Mouse (Mus musculus): ENCODE data around the gene Thsd7a. TPM values are rescaled to one million over a fixed set of nuclear protein-coding genes. Genes with fewer than 3 reads are reported as not detected.

Thsd7a gene
- polyA plus RNA-seq, 1 experiment from 2014 or later = 52.1 TPM

DNA sequence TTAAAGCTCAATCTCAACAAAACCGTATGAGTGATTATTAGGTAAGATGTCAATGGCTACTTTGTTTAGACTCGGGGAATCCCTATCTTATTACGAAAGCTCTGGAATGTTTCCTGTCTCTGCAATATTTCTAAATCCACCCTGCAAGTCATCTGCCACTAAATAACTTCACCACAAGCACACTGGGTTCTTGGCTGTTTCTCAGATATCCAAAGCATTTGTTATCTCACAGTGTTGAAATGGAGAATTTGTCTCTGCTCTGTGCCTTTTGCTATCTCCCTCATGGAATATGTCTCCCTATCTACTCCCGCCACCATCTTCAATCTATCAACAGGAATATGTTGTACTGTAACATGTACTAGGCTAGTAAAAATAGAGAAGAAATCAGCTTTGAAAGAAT is 290.4 kb downstream of the Thsd7a start:
- Histone ChIP-seq H3K9me3 (ENCODE audit: control insufficient read depth, low read length) (no peaks in the 10 kb centered on the region), H3K27me3 (ENCODE audit: control insufficient read depth, insufficient read depth, low read length) (no peaks in the 10 kb centered on the region), H3K36me3 (ENCODE audit: control insufficient read depth, insufficient read depth, low read length) (no peaks in the 10 kb centered on the region), H3K9ac (replicated peaks; ENCODE audit: low read depth, low read length) (no peak overlapping the region), H3K4me2 (ENCODE audit: low read depth, low read length) (no peak overlapping the region), H3K4me3 (ENCODE audit: low read depth, low read length) (no peak overlapping the region), H3K27ac (ENCODE audit: low read depth, low read length) (no peak overlapping the region), H3K4me1 (ENCODE audit: control insufficient read depth, insufficient read depth, low read length) (no peaks in the 10 kb centered on the region)
- WGBS = 91% methylated on average over 4 of the region's 4 CpGs
- no peak for ATAC-seq (ENCODE audit: low read depth)

DNA sequence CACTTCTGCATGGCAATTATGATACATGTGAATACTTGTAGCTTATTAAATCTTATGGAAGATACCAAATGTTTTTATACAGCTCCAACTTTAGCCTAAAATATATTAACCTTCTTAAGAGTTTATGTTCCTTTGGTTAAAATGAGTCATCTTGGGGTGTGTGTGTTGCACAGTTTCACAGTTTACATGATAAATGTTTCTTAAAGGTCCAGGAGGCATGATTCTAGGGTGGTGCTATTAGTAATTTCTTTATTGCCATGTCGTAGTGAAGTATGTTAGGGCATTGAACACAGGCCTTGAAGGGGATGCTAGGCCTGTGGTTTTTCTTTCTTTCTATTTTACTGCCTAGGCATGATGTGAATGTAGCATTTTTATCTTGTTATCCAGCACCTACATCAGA is 291.8 kb downstream of the Thsd7a start:
- H3K4me1 ChIP-seq (ENCODE audit: control insufficient read depth, insufficient read depth, low read length) = no peaks in the 10 kb centered on the region
- no peaks in the 10 kb centered on the region for H3K36me3 ChIP-seq (ENCODE audit: control insufficient read depth, insufficient read depth, low read length)
- H3K4me2 ChIP-seq (ENCODE audit: low read depth, low read length) = no peak overlapping the region
- ATAC-seq (ENCODE audit: low read depth) = no peak
- no peak overlapping the region for H3K4me3 ChIP-seq (ENCODE audit: low read depth, low read length)
- H3K27ac ChIP-seq (ENCODE audit: low read depth, low read length) = no peak overlapping the region
- H3K27me3 ChIP-seq (ENCODE audit: control insufficient read depth, insufficient read depth, low read length) = no peaks in the 10 kb centered on the region
- no peak overlapping the region for H3K9ac ChIP-seq (replicated peaks; ENCODE audit: low read depth, low read length)
- 76% methylated on average over 1 of the region's 1 CpGs for WGBS
- H3K9me3 ChIP-seq (ENCODE audit: control insufficient read depth, low read length) = no peaks in the 10 kb centered on the region

DNA sequence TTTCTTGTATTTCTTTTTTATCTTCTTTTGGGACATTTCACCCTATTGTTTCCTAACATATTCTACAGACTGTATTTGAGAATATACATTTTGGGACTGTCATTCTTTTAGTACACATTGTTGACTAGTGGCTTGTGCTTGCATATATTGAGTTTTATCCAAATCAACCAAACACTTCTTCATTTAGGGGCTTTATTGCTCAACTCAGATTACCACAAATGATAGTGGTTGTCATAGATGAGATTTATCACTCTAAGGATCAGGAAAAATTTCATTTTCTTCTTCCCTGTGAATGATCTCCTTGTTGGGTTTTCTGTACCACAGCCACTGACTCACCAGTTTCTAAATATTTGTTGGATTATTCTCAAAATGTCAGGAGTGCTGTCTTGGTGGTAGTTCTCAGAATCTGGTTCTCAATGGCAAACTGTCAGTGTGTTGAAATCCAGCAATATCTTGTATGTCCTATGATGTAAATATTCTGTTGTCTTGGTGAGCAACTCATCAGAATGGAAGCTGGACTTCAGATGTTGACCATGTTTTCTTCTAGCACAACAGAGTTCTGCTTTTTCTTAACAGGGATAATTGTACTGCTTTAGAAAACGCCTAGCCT is 294.2 kb downstream of the Thsd7a start:
- whole genome bisulfite sequencing = 78% methylated on average over 1 of the region's 1 CpGs
- no peak overlapping the region for H3K27ac ChIP-seq (ENCODE audit: low read depth, low read length)
- no peaks in the 10 kb centered on the region for H3K36me3 ChIP-seq (ENCODE audit: control insufficient read depth, insufficient read depth, low read length)
- no peak overlapping the region for H3K4me3 ChIP-seq (ENCODE audit: low read depth, low read length)
- H3K9ac ChIP-seq (replicated peaks; ENCODE audit: low read depth, low read length) = no peak overlapping the region
- no peak for ATAC-seq (ENCODE audit: low read depth)
- H3K27me3 ChIP-seq (ENCODE audit: control insufficient read depth, insufficient read depth, low read length) = no peaks in the 10 kb centered on the region
- no peaks in the 10 kb centered on the region for H3K4me1 ChIP-seq (ENCODE audit: control insufficient read depth, insufficient read depth, low read length)
- no peaks in the 10 kb centered on the region for H3K9me3 ChIP-seq (ENCODE audit: control insufficient read depth, low read length)
- no peak overlapping the region for H3K4me2 ChIP-seq (ENCODE audit: low read depth, low read length)

DNA sequence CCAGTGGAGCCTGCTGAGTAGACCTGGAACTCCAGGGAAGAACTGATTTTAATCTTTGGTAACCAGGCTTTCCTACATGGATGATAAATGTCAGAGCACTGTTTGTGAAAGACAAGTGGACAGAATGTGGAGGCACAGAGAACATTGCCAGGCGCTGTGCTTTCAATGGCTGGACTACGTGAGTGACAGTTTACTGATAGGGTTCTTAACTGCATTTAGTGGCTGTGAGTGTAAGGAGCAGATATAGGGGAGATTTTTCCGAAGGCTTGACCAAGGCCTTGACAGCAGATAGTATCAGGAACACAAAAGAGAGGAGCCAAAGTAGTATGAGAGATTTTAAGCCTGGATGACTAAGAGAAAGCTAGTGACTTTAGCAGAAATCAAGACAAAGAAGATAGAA is 295.1 kb downstream of the Thsd7a start:
- WGBS = 92% methylated on average over 3 of the region's 3 CpGs

DNA sequence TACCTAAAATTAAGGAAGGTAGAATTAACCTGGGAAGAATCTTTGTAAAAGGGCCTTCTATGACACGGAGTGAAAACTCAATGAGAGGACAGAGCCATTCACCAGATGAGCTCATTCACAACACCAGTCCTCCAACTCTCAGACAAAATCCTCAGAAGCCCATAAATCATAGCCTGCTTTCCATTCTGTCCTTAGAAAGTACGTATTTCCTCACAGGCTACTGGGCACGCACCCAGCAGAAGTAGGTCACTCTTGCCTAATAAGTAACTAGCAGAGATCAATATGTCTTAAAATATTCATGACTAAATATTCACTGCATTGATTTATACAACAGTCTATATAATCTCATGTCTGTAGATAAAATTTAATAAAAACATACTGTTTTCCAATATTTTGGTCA is 300.4 kb downstream of the Thsd7a start:
- Histone ChIP-seq H3K4me1 (ENCODE audit: control insufficient read depth, insufficient read depth, low read length) (no peaks in the 10 kb centered on the region), H3K27ac (ENCODE audit: low read depth, low read length) (no peak overlapping the region), H3K36me3 (ENCODE audit: control insufficient read depth, insufficient read depth, low read length) (no peaks in the 10 kb centered on the region), H3K9ac (replicated peaks; ENCODE audit: low read depth, low read length) (no peak overlapping the region), H3K4me3 (ENCODE audit: low read depth, low read length) (no peak overlapping the region), H3K27me3 (ENCODE audit: control insufficient read depth, insufficient read depth, low read length) (no peaks in the 10 kb centered on the region), H3K4me2 (ENCODE audit: low read depth, low read length) (no peak overlapping the region), H3K9me3 (ENCODE audit: control insufficient read depth, low read length) (no peaks in the 10 kb centered on the region)
- no peak; the same call in 1 of the 2 replicates for ATAC-seq (ENCODE audit: low read depth)
- WGBS = 37% methylated on average over 3 of the region's 3 CpGs

More for the DNA sequence above, 295.1 kb downstream of the Thsd7a start:
- Histone ChIP-seq H3K27me3 (ENCODE audit: control insufficient read depth, insufficient read depth, low read length) (no peaks in the 10 kb centered on the region), H3K4me3 (ENCODE audit: low read depth, low read length) (no peak overlapping the region), H3K9me3 (ENCODE audit: control insufficient read depth, low read length) (no peaks in the 10 kb centered on the region), H3K36me3 (ENCODE audit: control insufficient read depth, insufficient read depth, low read length) (no peaks in the 10 kb centered on the region), H3K4me2 (ENCODE audit: low read depth, low read length) (no peak overlapping the region), H3K4me1 (ENCODE audit: control insufficient read depth, insufficient read depth, low read length) (no peaks in the 10 kb centered on the region), H3K9ac (replicated peaks; ENCODE audit: low read depth, low read length) (no peak overlapping the region), H3K27ac (ENCODE audit: low read depth, low read length) (no peak overlapping the region)
- ATAC-seq (ENCODE audit: low read depth) = no peak

DNA sequence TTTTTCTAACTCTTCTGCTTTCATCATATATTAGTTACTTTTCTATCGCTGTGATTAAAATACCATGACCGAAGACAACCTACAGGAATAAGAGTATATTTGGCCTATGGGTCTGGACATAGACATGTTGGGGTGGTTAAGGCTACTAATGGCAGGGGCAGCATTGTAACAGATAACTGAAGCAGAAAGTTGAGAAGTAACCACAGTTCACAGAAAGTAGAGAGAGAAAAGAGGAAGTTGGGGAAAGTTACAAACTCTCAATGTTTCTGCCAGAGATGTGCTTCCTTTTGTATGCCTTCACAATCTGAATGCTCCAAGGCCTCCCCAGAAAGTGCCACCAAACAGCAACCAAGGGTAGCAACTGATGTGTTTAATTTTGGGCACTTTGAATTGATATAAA is 303.7 kb downstream of the Thsd7a start:
- Histone ChIP-seq H3K4me3 (ENCODE audit: low read depth, low read length) (no peak overlapping the region), H3K9ac (replicated peaks; ENCODE audit: low read depth, low read length) (no peak overlapping the region), H3K4me2 (ENCODE audit: low read depth, low read length) (no peak overlapping the region), H3K36me3 (ENCODE audit: control insufficient read depth, insufficient read depth, low read length) (no peaks in the 10 kb centered on the region), H3K27me3 (ENCODE audit: control insufficient read depth, insufficient read depth, low read length) (no peaks in the 10 kb centered on the region), H3K27ac (ENCODE audit: low read depth, low read length) (no peak overlapping the region), H3K9me3 (ENCODE audit: control insufficient read depth, low read length) (no peaks in the 10 kb centered on the region), H3K4me1 (ENCODE audit: control insufficient read depth, insufficient read depth, low read length) (no peaks in the 10 kb centered on the region)
- no peak for ATAC-seq (ENCODE audit: low read depth)
- 92% methylated on average over 2 of the region's 2 CpGs for WGBS

DNA sequence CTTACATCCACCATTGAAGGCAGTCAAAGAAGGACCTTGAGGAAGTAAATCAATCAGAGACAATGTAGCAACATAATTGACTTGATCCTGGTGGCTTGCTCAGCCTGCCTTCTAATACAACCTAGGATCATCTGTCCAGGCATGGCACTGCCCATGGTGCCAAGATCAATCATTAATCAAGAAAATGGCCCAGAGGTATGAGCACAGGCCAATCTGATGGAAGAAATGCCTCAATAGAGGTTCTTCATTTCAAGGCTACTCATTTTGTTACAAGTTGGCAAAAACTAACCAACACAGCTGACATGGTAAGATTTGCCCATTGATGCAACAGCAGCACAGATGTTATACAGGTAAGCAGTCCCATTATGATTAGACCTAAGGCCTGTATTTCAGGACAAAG is 309.6 kb downstream of the Thsd7a start:
- no peaks in the 10 kb centered on the region for H3K36me3 ChIP-seq (ENCODE audit: control insufficient read depth, insufficient read depth, low read length)
- no peak overlapping the region for H3K4me2 ChIP-seq (ENCODE audit: low read depth, low read length)
- H3K27ac ChIP-seq (ENCODE audit: low read depth, low read length) = no peak overlapping the region
- no peak overlapping the region for H3K4me3 ChIP-seq (ENCODE audit: low read depth, low read length)
- H3K27me3 ChIP-seq (ENCODE audit: control insufficient read depth, insufficient read depth, low read length) = no peaks in the 10 kb centered on the region
- no peak for ATAC-seq (ENCODE audit: low read depth)
- H3K9me3 ChIP-seq (ENCODE audit: control insufficient read depth, low read length) = no peaks in the 10 kb centered on the region
- no peaks in the 10 kb centered on the region for H3K4me1 ChIP-seq (ENCODE audit: control insufficient read depth, insufficient read depth, low read length)
- H3K9ac ChIP-seq (replicated peaks; ENCODE audit: low read depth, low read length) = no peak overlapping the region

DNA sequence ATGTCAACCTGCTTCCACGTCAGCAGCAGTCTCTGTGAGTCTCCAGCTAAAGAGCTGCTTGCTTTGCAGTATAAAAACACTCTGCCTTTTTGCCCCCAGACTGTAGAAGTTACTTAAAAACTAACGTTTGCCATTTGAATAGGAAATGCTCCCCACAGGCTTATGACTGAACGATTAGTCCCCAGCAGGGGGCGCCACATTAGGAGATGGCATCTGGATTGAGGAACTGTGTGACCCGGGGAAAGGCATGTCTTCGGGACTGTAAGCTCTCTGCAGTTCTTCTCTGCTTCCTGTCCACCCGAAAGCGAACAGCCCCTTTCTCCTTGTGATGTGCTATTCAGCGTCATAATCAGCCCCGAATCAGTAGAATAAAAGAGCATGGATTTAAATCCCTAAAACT is 330.1 kb downstream of the Thsd7a start:
- 87% methylated on average over 10 of the region's 10 CpGs for WGBS
- H3K4me1 ChIP-seq (ENCODE audit: control insufficient read depth, insufficient read depth, low read length) = no peaks in the 10 kb centered on the region
- H3K9me3 ChIP-seq (ENCODE audit: control insufficient read depth, low read length) = no peaks in the 10 kb centered on the region
- H3K9ac ChIP-seq (replicated peaks; ENCODE audit: low read depth, low read length) = no peak overlapping the region
- ATAC-seq (ENCODE audit: low read depth) = no peak
- H3K4me2 ChIP-seq (ENCODE audit: low read depth, low read length) = no peak overlapping the region
- no peak overlapping the region for H3K4me3 ChIP-seq (ENCODE audit: low read depth, low read length)
- no peaks in the 10 kb centered on the region for H3K36me3 ChIP-seq (ENCODE audit: control insufficient read depth, insufficient read depth, low read length)
- H3K27me3 ChIP-seq (ENCODE audit: control insufficient read depth, insufficient read depth, low read length) = no peaks in the 10 kb centered on the region
- H3K27ac ChIP-seq (ENCODE audit: low read depth, low read length) = no peak overlapping the region

DNA sequence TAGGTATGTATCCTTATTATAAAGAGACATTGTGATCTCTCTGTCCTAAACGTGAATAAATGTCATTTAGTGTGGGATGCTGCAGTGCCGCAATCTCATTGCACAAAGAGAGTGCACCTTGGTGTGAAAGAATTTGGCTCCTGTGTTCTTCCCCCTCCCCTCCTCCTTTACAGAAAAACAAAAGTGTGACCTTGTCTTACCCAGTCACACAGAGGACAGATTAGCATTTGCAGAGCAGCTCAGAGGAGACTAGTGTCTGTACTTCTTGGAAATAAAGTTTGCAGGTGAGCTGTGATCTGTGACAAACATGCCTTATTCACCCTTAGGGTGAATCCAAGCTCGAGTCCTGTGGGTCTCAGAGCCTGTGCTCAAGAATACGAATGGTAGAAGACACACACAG is 332.2 kb downstream of the Thsd7a start:
- no peak overlapping the region for H3K27ac ChIP-seq (ENCODE audit: low read depth, low read length)
- 52% methylated on average over 4 of the region's 4 CpGs for WGBS
- H3K27me3 ChIP-seq (ENCODE audit: control insufficient read depth, insufficient read depth, low read length) = no peaks in the 10 kb centered on the region
- H3K4me1 ChIP-seq (ENCODE audit: control insufficient read depth, insufficient read depth, low read length) = no peaks in the 10 kb centered on the region
- H3K4me2 ChIP-seq (ENCODE audit: low read depth, low read length) = no peak overlapping the region
- no peak overlapping the region for H3K9ac ChIP-seq (replicated peaks; ENCODE audit: low read depth, low read length)
- ATAC-seq (ENCODE audit: low read depth) = no peak
- H3K36me3 ChIP-seq (ENCODE audit: control insufficient read depth, insufficient read depth, low read length) = no peaks in the 10 kb centered on the region
- H3K9me3 ChIP-seq (ENCODE audit: control insufficient read depth, low read length) = no peaks in the 10 kb centered on the region
- no peak overlapping the region for H3K4me3 ChIP-seq (ENCODE audit: low read depth, low read length)
